Mouse (Mus musculus) kidney, embryonic 15.5 days (tissue): ENCODE results near the gene Eif3d. TPM values are rescaled to one million over a fixed set of nuclear protein-coding genes. Genes with fewer than 3 reads are reported as not detected.

Experiments
- ATAC-seq: fragments of 200-750 bp; cut with Nextera tagmentation; replicated peaks from 2 replicates; pipeline ENCODE4 v1.8.0; 2017; ENCODE audit warnings: moderate TSS enrichment; ENCODE audit not compliant: low FRiP score
- H3K27ac ChIP-seq: fragments of 300-500 bp; sonication (generic); 2 replicates; pipeline ENCODE4 v1.5.1; 2015; ENCODE audit warnings: mild to moderate bottlenecking, inconsistent platforms
- H3K27me3 ChIP-seq: fragments of 300-500 bp; sonication (generic); 2 replicates; pipeline ENCODE4 v1.6.1; 2015; ENCODE audit warnings: inconsistent platforms
- H3K36me3 ChIP-seq: fragments of 300-500 bp; sonication (generic); 2 replicates; pipeline ENCODE4 v1.6.1; 2015; ENCODE audit warnings: inconsistent platforms
- H3K4me1 ChIP-seq: fragments of 300-500 bp; sonication (generic); 2 replicates; pipeline ENCODE4 v1.6.1; 2015; ENCODE audit warnings: inconsistent platforms
- H3K4me2 ChIP-seq: fragments of 300-500 bp; sonication (generic); 2 replicates; pipeline ENCODE4 v1.6.1; 2015; ENCODE audit warnings: moderate library complexity, mild to moderate bottlenecking, inconsistent platforms
- H3K4me3 ChIP-seq: fragments of 300-500 bp; sonication (generic); replicated peaks from 2 replicates; pipeline ENCODE4 v1.5.1; 2015; ENCODE audit warnings: mild to moderate bottlenecking, inconsistent platforms
- H3K9ac ChIP-seq: fragments of 300-500 bp; sonication (generic); 2 replicates; pipeline ENCODE4 v1.6.1; 2015; ENCODE audit warnings: mild to moderate bottlenecking, inconsistent platforms
- H3K9me3 ChIP-seq: fragments of 300-500 bp; sonication (generic); replicated peaks from 2 replicates; pipeline ENCODE4 v1.6.1; 2016; ENCODE audit warnings: inconsistent platforms
- WGBS: fragments of 180-500 bp; shearing (Covaris S2); methylation state at CpG from one replicate; pipeline ENCODE4 v1.1.7; 2015; ENCODE audit warnings: mixed read lengths; 5-methylcytosine and 5-hydroxymethylcytosine counted together
- polyA plus RNA-seq: library from polyadenylated mRNA; unstranded; fragments of >200 nt; fragmentation: Nextera tagmentation; extraction: Ambion mirVana; gene quantifications from 2 replicates; pipeline ENCODE4 v1.2.1, GENCODE M21; 2015

The Eif3d gene
- polyA plus RNA-seq, 1 experiment from 2014 or later, result 223 TPM

- Histone ChIP-seq H3K9me3 (no peaks in the 10 kb centered on the region), H3K27ac (peak within 1 kb of the TSS; percentile 98), H3K4me3 (peak within 1 kb of the TSS; percentile 90), H3K4me2 (peak within 1 kb of the TSS; percentile 89), H3K4me1 (peaks cover 25% of the 10 kb centered on the region), H3K27me3 (no peaks in the 10 kb centered on the region), H3K36me3 (peaks cover 34% of the 10 kb centered on the region), H3K9ac (peak within 1 kb of the TSS; percentile 77)
- ATAC-seq, result peak; percentile 96
- WGBS, result under 1% methylated on average over 34 of the region's 34 CpGs
These were observed 41.8 kb downstream of the Eif3d start, which contains the start of gene Txn2 for GRCm38 (mm10) chr15:77928673-77929331. TSS of gene Txn2 (minus strand) at chr15:77929006.

GRCm38 (mm10) chr15:77928091-77928490 lies 42.5 kb downstream of the Eif3d start:
- no peak for ATAC-seq
- no peaks in the 10 kb centered on the region for H3K27me3 ChIP-seq
- H3K4me1 ChIP-seq, result peaks cover 18% of the 10 kb centered on the region
- peak overlapping the region; percentile 77 for H3K9ac ChIP-seq
- peak overlapping the region; percentile 90 for H3K4me3 ChIP-seq
- peaks cover 41% of the 10 kb centered on the region for H3K36me3 ChIP-seq
- H3K27ac ChIP-seq, result peak overlapping the region; percentile 98; the same call in 1 of the 2 replicates
- H3K4me2 ChIP-seq, result peak overlapping the region; percentile 73
- WGBS, result 24% methylated on average over 4 of the region's 4 CpGs
- H3K9me3 ChIP-seq, result no peaks in the 10 kb centered on the region

- H3K4me2 ChIP-seq, result no peak overlapping the region
- H3K9ac ChIP-seq, result no peak overlapping the region
- WGBS, result 91% methylated on average over 5 of the region's 5 CpGs
- H3K4me1 ChIP-seq, result peaks cover 23% of the 10 kb centered on the region
- ATAC-seq, result no peak
- no peak overlapping the region for H3K4me3 ChIP-seq
- H3K9me3 ChIP-seq, result no peaks in the 10 kb centered on the region
- no peaks in the 10 kb centered on the region for H3K27me3 ChIP-seq
- no peak overlapping the region for H3K27ac ChIP-seq
- H3K36me3 ChIP-seq, result peaks cover 52% of the 10 kb centered on the region
These were observed 43.7 kb downstream of the Eif3d start for GRCm38 (mm10) chr15:77926921-77927320.

GRCm38 (mm10) chr15:77925195-77925594 lies 45.4 kb downstream of the Eif3d start:
- H3K9ac ChIP-seq, result no peak overlapping the region
- H3K27me3 ChIP-seq, result no peaks in the 10 kb centered on the region
- no peak overlapping the region for H3K4me2 ChIP-seq
- H3K4me3 ChIP-seq, result no peak overlapping the region
- 96% methylated on average over 2 of the region's 2 CpGs for WGBS
- H3K27ac ChIP-seq, result no peak overlapping the region
- no peaks in the 10 kb centered on the region for H3K9me3 ChIP-seq
- no peak for ATAC-seq
- H3K4me1 ChIP-seq, result peaks cover 33% of the 10 kb centered on the region
- peaks cover 68% of the 10 kb centered on the region for H3K36me3 ChIP-seq

GRCm38 (mm10) chr15:77923267-77924035 lies 47.2 kb downstream of the Eif3d start:
- Histone ChIP-seq H3K9ac (no peak overlapping the region), H3K4me2 (no peak overlapping the region), H3K36me3 (peaks cover 85% of the 10 kb centered on the region), H3K4me3 (no peak overlapping the region), H3K27ac (no peak overlapping the region), H3K4me1 (peaks cover 27% of the 10 kb centered on the region), H3K27me3 (no peaks in the 10 kb centered on the region), H3K9me3 (no peaks in the 10 kb centered on the region)
- ATAC-seq, result no peak
- WGBS, result 68% methylated on average over 9 of the region's 9 CpGs

- Histone ChIP-seq H3K9me3 (no peaks in the 10 kb centered on the region), H3K4me3 (no peak overlapping the region), H3K36me3 (peaks cover 92% of the 10 kb centered on the region), H3K27me3 (no peaks in the 10 kb centered on the region), H3K9ac (no peak overlapping the region), H3K27ac (0 out of 2 replicates have a peak overlapping the region, but pooled peaks have one; percentile 32), H3K4me1 (peaks cover 22% of the 10 kb centered on the region), H3K4me2 (no peak overlapping the region)
- no peak for ATAC-seq
- 80% methylated on average over 9 of the region's 9 CpGs for WGBS
These were observed 47.9 kb downstream of the Eif3d start for GRCm38 (mm10) chr15:77922710-77923109.

GRCm38 (mm10) chr15:77921636-77922035 lies 49.0 kb downstream of the Eif3d start:
- H3K9ac ChIP-seq, result no peak overlapping the region; the same call in 1 of the 2 replicates
- ATAC-seq, result no peak
- WGBS, result 79% methylated on average over 6 of the region's 6 CpGs
- H3K4me3 ChIP-seq, result no peak overlapping the region
- peaks cover 17% of the 10 kb centered on the region for H3K4me1 ChIP-seq
- H3K27me3 ChIP-seq, result no peaks in the 10 kb centered on the region
- no peak overlapping the region for H3K4me2 ChIP-seq
- H3K36me3 ChIP-seq, result peaks cover 91% of the 10 kb centered on the region
- H3K9me3 ChIP-seq, result no peaks in the 10 kb centered on the region
- 0 out of 2 replicates have a peak overlapping the region, but pooled peaks have one; percentile 5 for H3K27ac ChIP-seq

- H3K36me3 ChIP-seq, result peaks cover 93% of the 10 kb centered on the region
- H3K27me3 ChIP-seq, result no peaks in the 10 kb centered on the region
- ATAC-seq, result 0 out of 2 replicates have a peak, but pooled peaks have one; percentile 35
- no peak overlapping the region for H3K9ac ChIP-seq
- 0 out of 2 replicates have a peak overlapping the region, but pooled peaks have one; percentile 9 for H3K4me2 ChIP-seq
- no peaks in the 10 kb centered on the region for H3K9me3 ChIP-seq
- peaks cover 17% of the 10 kb centered on the region for H3K4me1 ChIP-seq
- peak overlapping the region; percentile 49 for H3K27ac ChIP-seq
- no peak overlapping the region for H3K4me3 ChIP-seq
- 56% methylated on average over 10 of the region's 10 CpGs for WGBS
These were observed 49.8 kb downstream of the Eif3d start for GRCm38 (mm10) chr15:77920511-77921462.

GRCm38 (mm10) chr15:77919441-77919840 lies 51.2 kb downstream of the Eif3d start:
- ATAC-seq, result no peak
- Histone ChIP-seq H3K27me3 (no peaks in the 10 kb centered on the region), H3K36me3 (peaks cover 96% of the 10 kb centered on the region), H3K4me3 (no peak overlapping the region), H3K27ac (peak overlapping the region; percentile 49; the same call in 1 of the 2 replicates), H3K9ac (no peak overlapping the region), H3K4me1 (peaks cover 17% of the 10 kb centered on the region), H3K9me3 (no peaks in the 10 kb centered on the region), H3K4me2 (no peak overlapping the region)
- 86% methylated on average over 12 of the region's 12 CpGs for WGBS

GRCm38 (mm10) chr15:77916851-77917544 lies 53.6 kb downstream of the Eif3d start:
- Histone ChIP-seq H3K36me3 (peaks cover 79% of the 10 kb centered on the region), H3K9me3 (no peaks in the 10 kb centered on the region), H3K27ac (no peak overlapping the region), H3K4me1 (peaks cover 25% of the 10 kb centered on the region), H3K4me3 (no peak overlapping the region), H3K4me2 (no peak overlapping the region), H3K27me3 (no peaks in the 10 kb centered on the region), H3K9ac (no peak overlapping the region)
- 41% methylated on average over 8 of the region's 8 CpGs for WGBS
- no peak for ATAC-seq

GRCm38 (mm10) chr15:77915287-77915686 lies 55.3 kb downstream of the Eif3d start:
- H3K27ac ChIP-seq, result no peak overlapping the region
- no peaks in the 10 kb centered on the region for H3K9me3 ChIP-seq
- no peak for ATAC-seq
- peaks cover 28% of the 10 kb centered on the region for H3K4me1 ChIP-seq
- peaks cover 63% of the 10 kb centered on the region for H3K36me3 ChIP-seq
- H3K9ac ChIP-seq, result no peak overlapping the region
- H3K27me3 ChIP-seq, result no peaks in the 10 kb centered on the region
- 91% methylated on average over 4 of the region's 4 CpGs for WGBS
- H3K4me2 ChIP-seq, result no peak overlapping the region
- no peak overlapping the region for H3K4me3 ChIP-seq
